Mouse (Mus musculus) hindbrain, embryonic 14.5 days (tissue): ENCODE measurements around the gene H2-Oa. TPM values are rescaled to one million over a fixed set of nuclear protein-coding genes. Genes with fewer than 3 reads are reported as not detected.

ENCODE experiments used
- ATAC-seq: fragments of 200-750 bp; cut with Nextera tagmentation; 2 replicates; pipeline ENCODE4 v1.8.0; 2017; ENCODE audit warnings: moderate number of reproducible peaks, mild to moderate bottlenecking, moderate TSS enrichment, moderate library complexity; ENCODE audit not compliant: low FRiP score
- DNase-seq: peaks from one replicate; pipeline ENCODE4 v3.0.0-alpha.2; 2015; ENCODE audit warnings: low spot score
- H3K27ac ChIP-seq: fragments of 300-500 bp; sonication (generic); 2 replicates; pipeline ENCODE4 v1.5.1; 2014; ENCODE audit warnings: mild to moderate bottlenecking, moderate library complexity
- H3K27me3 ChIP-seq: fragments of 300-500 bp; sonication (generic); 2 replicates; pipeline ENCODE4 v1.6.1; 2014; ENCODE audit warnings: mild to moderate bottlenecking, low read length, mixed read lengths; ENCODE audit not compliant: control insufficient read depth, insufficient read depth
- H3K36me3 ChIP-seq: fragments of 300-500 bp; sonication (generic); replicated peaks from 2 replicates; pipeline ENCODE4 v1.6.1; 2014; ENCODE audit not compliant: control insufficient read depth, insufficient read depth
- H3K4me1 ChIP-seq: fragments of 300-500 bp; sonication (generic); replicated peaks from 2 replicates; pipeline ENCODE4 v1.6.1; 2014; ENCODE audit warnings: antibody characterized with exemption, low read length, mixed read lengths; ENCODE audit not compliant: control insufficient read depth, insufficient read depth
- H3K4me2 ChIP-seq: fragments of 300-500 bp; sonication (generic); replicated peaks from 2 replicates; pipeline ENCODE4 v1.6.1; 2014; ENCODE audit warnings: mild to moderate bottlenecking, moderate library complexity
- H3K4me3 ChIP-seq: fragments of 300-500 bp; sonication (generic); replicated peaks from 2 replicates; pipeline ENCODE4 v1.5.1; 2014; ENCODE audit warnings: mild to moderate bottlenecking, low read length
- H3K9ac ChIP-seq: fragments of 300-500 bp; sonication (generic); 2 replicates; pipeline ENCODE4 v1.6.1; 2014
- H3K9me3 ChIP-seq: fragments of 300-500 bp; sonication (generic); 2 replicates; pipeline ENCODE4 v1.6.1; 2016; ENCODE audit warnings: low read length; ENCODE audit not compliant: control insufficient read depth
- WGBS: fragments of 180-500 bp; shearing (Covaris S2); extraction: QIAGEN DNeasy Blood & Tissue Kit; methylation state at CpG from one replicate; pipeline ENCODE4 v1.1.7; 2014; 5-methylcytosine and 5-hydroxymethylcytosine counted together
- polyA plus RNA-seq: library from polyadenylated mRNA; unstranded; fragments of >200 nt; fragmentation: Nextera tagmentation; extraction: Ambion mirVana; gene quantifications from 2 replicates; pipeline ENCODE4 v1.2.1, GENCODE M21; 2014

H2-Oa gene
- 0.29 TPM in 1 of 2 replicates, not detected in the other for polyA plus RNA-seq

DNA sequence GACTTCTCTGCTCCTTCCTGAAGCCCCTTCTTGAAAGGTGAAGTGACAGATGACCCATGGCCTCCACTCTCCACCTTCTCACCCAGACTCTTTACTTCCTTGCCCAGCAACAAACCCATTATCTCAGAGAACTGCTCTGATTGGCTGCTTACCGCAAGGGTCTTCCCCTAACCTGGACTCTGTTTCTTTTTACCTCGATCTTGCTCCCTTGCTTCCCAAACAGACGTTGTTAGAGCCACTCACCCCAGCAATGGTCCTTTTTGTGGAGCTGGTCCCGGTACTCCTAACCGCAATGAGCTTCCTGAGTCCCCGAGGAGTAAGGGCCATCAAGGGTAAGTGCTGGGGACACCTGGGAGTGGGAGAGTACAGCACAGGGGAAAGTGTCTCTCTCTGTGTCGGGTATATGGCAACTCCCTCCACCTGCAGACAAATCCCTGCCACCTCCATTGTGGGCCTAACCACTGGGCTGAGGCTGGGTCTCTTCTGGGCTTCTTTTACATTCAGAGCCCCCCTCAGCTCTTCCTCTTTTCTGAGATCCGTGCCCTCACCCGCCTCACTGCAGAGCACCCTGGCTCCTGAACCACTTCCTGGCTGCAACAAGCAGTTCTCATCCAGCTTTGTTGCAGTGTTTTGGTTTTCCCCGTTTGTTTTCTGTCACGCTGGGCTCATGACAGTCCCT, at the start of gene H2-Oa:
H2-Oa (plus strand) TSS at position 144 of the 679 bp plus-strand sequence.
- Histone ChIP-seq H3K4me2 (no peak within 1 kb of the TSS), H3K36me3 (no peaks in the 10 kb centered on the region), H3K9ac (no peak within 1 kb of the TSS), H3K4me1 (no peaks in the 10 kb centered on the region), H3K27me3 (no peaks in the 10 kb centered on the region), H3K27ac (no peak within 1 kb of the TSS), H3K9me3 (no peaks in the 10 kb centered on the region), H3K4me3 (no peak within 1 kb of the TSS)
- DNase-seq: no peak
- WGBS: 48% methylated on average over 11 of the region's 11 CpGs
- no peak for ATAC-seq

DNA sequence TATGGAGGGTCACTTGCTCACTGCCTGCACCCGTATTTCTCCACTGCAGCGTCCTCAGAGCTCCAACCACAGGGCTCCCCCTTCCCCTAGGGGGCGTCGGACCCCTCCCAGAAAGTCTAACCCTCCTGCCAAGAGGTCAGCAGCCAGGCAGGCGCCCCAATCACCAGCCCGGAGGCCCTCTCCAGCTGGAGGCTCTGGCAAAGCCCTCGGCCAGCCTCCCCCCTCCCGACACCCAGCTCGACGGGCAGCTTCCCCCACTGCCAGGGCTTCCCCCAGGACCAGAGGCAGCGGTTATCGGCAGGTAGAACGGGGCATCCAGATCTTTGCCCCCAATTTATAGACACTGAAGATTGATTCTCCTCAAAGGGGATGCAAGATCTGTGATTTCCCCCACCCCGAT, 46.2 kb upstream of the H2-Oa start:
- Histone ChIP-seq H3K9me3 (peaks cover 7% of the 10 kb centered on the region; the same call in 1 of the 2 replicates), H3K27ac (no peak overlapping the region), H3K36me3 (no peaks in the 10 kb centered on the region), H3K4me3 (no peak overlapping the region), H3K4me2 (no peak overlapping the region), H3K9ac (no peak overlapping the region), H3K27me3 (no peaks in the 10 kb centered on the region), H3K4me1 (no peaks in the 10 kb centered on the region)
- DNase-seq: no peak
- no peak for ATAC-seq
- 78% methylated on average over 14 of the region's 14 CpGs for WGBS

- Histone ChIP-seq H3K4me1 (no peaks in the 10 kb centered on the region), H3K27me3 (no peaks in the 10 kb centered on the region), H3K4me2 (no peak overlapping the region), H3K36me3 (no peaks in the 10 kb centered on the region; the same call in 1 of the 2 replicates), H3K9ac (no peak overlapping the region), H3K9me3 (peaks cover 7% of the 10 kb centered on the region; the same call in 1 of the 2 replicates), H3K27ac (no peak overlapping the region), H3K4me3 (no peak overlapping the region)
- ATAC-seq: no peak
- WGBS: 94% methylated on average over 5 of the region's 5 CpGs
- DNase-seq: no peak
Measured at GRCm38 (mm10) chr17:34047404-34048050, 44.6 kb upstream of the H2-Oa start.

- Histone ChIP-seq H3K9me3 (no peaks in the 10 kb centered on the region), H3K4me3 (no peak overlapping the region), H3K27me3 (no peaks in the 10 kb centered on the region), H3K9ac (no peak overlapping the region), H3K4me1 (no peaks in the 10 kb centered on the region), H3K36me3 (peaks cover 15% of the 10 kb centered on the region; the same call in 1 of the 2 replicates), H3K4me2 (no peak overlapping the region), H3K27ac (no peak overlapping the region)
- DNase-seq (no peak), ATAC-seq (no peak)
- WGBS: 79% methylated on average over 7 of the region's 7 CpGs
Measured at GRCm38 (mm10) chr17:34057224-34057623, 34.9 kb upstream of the H2-Oa start.

DNA sequence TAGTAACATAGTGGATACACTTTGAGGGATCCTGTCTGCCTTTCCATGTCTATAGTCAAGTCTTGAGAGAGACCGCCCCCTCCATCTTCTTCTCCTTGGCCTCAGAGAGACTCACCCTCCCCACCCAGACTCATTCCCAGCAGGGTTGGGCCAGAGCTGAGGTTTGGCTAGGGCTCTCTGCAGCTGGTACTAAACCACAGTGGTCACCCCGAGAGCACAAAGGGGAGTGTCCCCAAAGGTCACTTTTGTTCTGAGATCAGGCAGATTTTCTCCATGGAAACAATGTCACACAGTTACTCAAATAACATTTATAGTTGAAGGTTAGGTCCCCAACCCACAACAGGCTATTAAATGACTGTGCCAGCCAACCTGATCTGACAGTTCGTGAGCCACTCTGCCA, 23.3 kb upstream of the H2-Oa start:
- ATAC-seq (no peak), DNase-seq (no peak)
- no peak overlapping the region for H3K4me2 ChIP-seq
- 52% methylated on average over 3 of the region's 3 CpGs for WGBS
- H3K4me3 ChIP-seq: no peak overlapping the region
- H3K27me3 ChIP-seq: no peaks in the 10 kb centered on the region
- no peaks in the 10 kb centered on the region for H3K36me3 ChIP-seq
- H3K27ac ChIP-seq: no peak overlapping the region
- H3K4me1 ChIP-seq: no peaks in the 10 kb centered on the region
- H3K9me3 ChIP-seq: no peaks in the 10 kb centered on the region
- H3K9ac ChIP-seq: no peak overlapping the region

DNA sequence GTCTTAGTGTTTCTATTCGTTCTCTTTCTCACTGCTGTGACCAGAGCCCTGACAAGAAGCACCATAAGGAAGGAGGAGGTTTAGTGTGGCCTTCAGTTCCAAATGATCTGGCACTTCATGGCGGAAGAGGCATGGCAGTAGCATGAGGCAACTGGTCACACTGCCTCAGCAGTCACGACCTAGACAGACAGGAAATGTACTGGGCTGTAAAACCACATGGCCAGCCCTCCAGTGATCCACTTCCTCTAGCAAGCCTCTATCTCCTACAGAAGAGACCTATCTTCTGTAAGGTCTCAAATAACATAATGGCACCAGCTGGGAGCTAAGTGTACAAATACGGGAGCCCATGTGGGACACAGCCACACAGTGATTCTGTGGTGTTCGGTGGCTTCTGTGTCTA, 20.0 kb upstream of the H2-Oa start:
- H3K9ac ChIP-seq: no peak overlapping the region
- H3K9me3 ChIP-seq: no peaks in the 10 kb centered on the region
- no peak overlapping the region for H3K27ac ChIP-seq
- no peaks in the 10 kb centered on the region for H3K36me3 ChIP-seq
- peaks cover 13% of the 10 kb centered on the region; the same call in 1 of the 2 replicates for H3K27me3 ChIP-seq
- no peak overlapping the region for H3K4me3 ChIP-seq
- DNase-seq (no peak), ATAC-seq (no peak)
- 77% methylated on average over 5 of the region's 5 CpGs for WGBS
- H3K4me2 ChIP-seq: no peak overlapping the region
- no peaks in the 10 kb centered on the region for H3K4me1 ChIP-seq

DNA sequence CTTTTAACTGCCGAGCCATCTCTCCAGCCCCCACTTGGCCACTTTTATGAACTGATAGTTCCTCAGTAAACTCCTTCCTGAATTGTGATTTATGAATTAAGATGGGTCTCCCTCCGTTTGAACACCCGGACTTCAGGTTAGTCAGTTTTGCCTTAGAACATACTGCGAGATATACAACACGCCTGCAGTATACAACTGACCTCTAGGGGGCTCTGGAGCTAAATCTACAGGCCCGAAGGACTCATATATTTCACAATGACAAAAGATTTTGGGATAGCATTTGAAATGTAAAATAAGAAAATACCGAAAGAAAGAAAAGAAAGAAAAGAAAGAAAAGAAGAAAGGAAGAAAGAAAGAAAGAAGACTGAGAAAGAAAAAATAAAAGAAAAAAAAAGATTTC, 16.9 kb upstream of the H2-Oa start:
- no peaks in the 10 kb centered on the region for H3K9me3 ChIP-seq
- H3K9ac ChIP-seq: no peak overlapping the region
- whole genome bisulfite sequencing: 43% methylated on average over 7 of the region's 7 CpGs
- peaks cover 17% of the 10 kb centered on the region; the same call in 1 of the 2 replicates for H3K27me3 ChIP-seq
- H3K4me2 ChIP-seq: no peak overlapping the region
- ATAC-seq (no peak), DNase-seq (peak; percentile 79)
- no peak overlapping the region for H3K4me3 ChIP-seq
- no peaks in the 10 kb centered on the region for H3K36me3 ChIP-seq
- H3K27ac ChIP-seq: no peak overlapping the region
- no peaks in the 10 kb centered on the region for H3K4me1 ChIP-seq

DNA sequence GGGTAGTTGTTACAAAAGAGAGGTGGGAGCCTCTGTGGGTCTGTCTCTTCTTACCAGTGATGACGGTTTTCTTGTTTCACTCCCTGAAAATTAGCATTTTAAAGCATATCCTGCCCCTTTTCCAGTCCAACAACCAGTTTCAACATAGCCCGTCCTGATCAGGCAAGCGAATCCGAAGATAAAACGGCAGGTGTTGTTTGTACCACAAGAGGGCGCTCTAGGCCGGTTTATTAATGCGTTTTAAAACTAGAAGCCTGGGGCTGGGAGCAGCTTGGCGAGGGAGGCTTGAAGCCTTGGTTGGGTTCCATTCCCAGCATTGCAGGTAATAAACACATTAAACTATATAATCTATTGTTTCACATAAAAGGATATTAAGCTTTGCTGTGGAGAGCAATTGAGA, 14.6 kb upstream of the H2-Oa start:
- Histone ChIP-seq H3K27me3 (peaks cover 17% of the 10 kb centered on the region; the same call in 1 of the 2 replicates), H3K27ac (no peak overlapping the region), H3K4me2 (no peak overlapping the region), H3K9me3 (no peaks in the 10 kb centered on the region), H3K9ac (no peak overlapping the region), H3K36me3 (no peaks in the 10 kb centered on the region), H3K4me1 (no peaks in the 10 kb centered on the region), H3K4me3 (no peak overlapping the region)
- DNase-seq (peak; percentile 92), ATAC-seq (no peak)
- WGBS: 1% methylated on average over 9 of the region's 9 CpGs

GRCm38 (mm10) chr17:34078148-34078547, 14.0 kb upstream of the H2-Oa start:
- H3K4me3 ChIP-seq: no peak overlapping the region
- no peak overlapping the region for H3K9ac ChIP-seq
- no peaks in the 10 kb centered on the region for H3K4me1 ChIP-seq
- DNase-seq (no peak), ATAC-seq (no peak)
- no peaks in the 10 kb centered on the region for H3K9me3 ChIP-seq
- no peak overlapping the region for H3K27ac ChIP-seq
- no peaks in the 10 kb centered on the region for H3K36me3 ChIP-seq
- WGBS: 57% methylated on average over 4 of the region's 4 CpGs
- no peak overlapping the region for H3K4me2 ChIP-seq
- H3K27me3 ChIP-seq: peaks cover 17% of the 10 kb centered on the region; the same call in 1 of the 2 replicates
